Mouse (Mus musculus) cerebellum, adult (tissue): ENCODE measurements at regions not wholly inside any gene's neighbourhood (a gene's known extent, or its start where the extent isn't known, plus 50 kb on each side); places are given as distances from the start of the nearest gene placed in this dataset.

Experiments used
- ATAC-seq: cut with Nextera tagmentation; 2 replicates; pipeline ENCODE4 v1.9.2; 2017; ENCODE audit warnings: mild to moderate bottlenecking, moderate library complexity, mixed read lengths; ENCODE audit not compliant: insufficient number of reproducible peaks, low FRiP score, low TSS enrichment

DNA sequence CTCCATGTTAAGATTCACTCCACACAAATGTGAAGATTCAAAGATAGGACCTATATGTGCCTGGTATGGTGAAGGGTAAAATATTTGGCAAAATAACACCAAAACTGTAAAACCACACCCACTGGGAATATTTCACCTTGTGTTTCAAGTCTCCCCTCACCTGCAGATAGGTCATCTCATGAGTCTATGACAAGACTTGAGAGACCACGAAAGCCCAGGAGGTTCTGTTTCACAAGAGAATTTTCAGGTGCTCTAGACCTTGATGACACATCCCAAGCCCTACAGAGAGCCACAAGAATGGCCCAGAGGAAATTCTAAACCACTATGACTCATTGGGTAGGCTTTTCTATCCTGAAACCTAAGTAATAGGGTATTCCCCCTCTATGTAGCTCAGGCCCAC is 1322.4 kb upstream of the A1bg start:
- ATAC-seq: no peak

DNA sequence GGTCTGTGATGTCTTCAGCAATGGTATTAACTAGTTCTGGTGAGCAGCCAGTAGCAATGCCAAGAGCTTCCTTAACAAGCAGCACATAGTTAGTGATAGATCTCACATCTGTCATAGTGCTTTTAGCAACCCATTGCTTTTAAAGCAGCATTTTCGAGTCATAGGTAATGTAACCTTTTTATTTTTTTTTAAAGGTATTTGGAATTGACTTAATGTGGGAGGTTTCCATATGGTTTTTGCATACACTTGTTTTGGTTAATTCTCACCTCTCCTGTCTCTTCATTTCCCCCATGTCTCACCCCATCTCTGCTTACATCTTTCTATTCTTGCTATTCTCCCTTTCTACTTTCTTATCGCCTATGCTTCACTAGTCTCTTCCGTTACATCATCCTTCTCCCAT is 1322.0 kb upstream of the A1bg start:
- ATAC-seq: no peak

DNA sequence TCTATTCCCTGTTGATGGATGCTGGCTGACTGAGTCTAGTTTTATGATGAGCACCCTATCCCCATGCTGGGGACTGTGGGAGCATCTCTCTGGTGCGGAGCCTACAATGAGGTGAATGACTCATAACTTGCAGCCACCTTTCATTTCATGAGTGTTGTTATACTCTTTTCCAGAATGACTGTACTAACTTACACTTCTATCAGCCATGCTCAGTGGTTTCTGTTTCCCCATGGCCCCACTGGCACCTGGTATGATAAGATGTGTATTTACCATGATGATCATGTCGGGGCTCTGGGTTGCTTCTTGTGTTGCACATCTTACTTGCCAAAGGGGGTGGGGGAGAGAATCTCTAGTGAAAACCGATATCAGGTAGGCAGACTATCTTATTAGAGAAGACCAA is 1317.2 kb upstream of the A1bg start:
- ATAC-seq: no peak

DNA sequence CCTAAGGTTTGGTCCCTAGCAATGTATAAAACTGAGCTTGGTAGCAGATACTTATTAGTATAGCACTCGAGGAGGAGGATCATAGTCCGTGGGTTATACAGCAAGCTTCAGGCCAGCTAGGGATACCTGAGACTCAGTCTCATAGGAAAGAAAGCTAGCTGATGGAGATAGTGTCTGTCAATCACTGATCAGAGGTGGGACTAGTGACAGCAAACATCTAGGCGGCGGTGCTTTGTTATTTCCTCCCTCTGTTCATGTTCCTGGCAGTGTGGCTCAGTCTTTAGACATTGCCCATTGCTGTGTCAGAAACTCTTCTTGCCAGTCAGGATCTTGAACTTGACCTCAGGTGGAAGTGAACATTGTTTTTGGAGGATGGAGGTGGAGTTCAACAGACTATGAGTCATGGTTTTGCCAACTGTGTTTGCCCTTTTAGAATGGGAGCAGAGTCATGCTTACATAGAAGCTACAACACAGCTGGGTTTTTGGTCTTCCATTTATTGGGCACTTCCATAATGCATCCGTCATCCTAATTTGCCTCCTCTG is 1315.8 kb upstream of the A1bg start:
- ATAC-seq: no peak

DNA sequence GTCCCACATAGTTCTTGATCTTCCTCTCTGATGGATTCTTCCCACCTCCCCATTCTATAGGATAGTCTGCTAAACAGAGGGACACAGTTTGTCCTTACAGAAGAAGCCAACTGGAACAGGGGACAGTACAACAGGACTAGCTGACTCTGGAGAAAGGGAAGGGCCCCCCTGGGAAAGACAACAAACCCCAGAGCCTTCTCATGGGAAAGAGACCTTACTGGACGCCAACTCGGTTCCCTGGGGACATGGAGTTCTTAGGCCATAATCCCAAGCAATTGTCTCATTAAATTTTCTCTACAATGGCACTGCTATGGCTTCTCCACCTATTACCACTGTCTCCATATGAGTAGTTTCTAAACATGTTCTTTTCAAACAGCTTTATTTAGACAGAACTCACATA is 1313.2 kb upstream of the A1bg start:
- no peak for ATAC-seq

DNA sequence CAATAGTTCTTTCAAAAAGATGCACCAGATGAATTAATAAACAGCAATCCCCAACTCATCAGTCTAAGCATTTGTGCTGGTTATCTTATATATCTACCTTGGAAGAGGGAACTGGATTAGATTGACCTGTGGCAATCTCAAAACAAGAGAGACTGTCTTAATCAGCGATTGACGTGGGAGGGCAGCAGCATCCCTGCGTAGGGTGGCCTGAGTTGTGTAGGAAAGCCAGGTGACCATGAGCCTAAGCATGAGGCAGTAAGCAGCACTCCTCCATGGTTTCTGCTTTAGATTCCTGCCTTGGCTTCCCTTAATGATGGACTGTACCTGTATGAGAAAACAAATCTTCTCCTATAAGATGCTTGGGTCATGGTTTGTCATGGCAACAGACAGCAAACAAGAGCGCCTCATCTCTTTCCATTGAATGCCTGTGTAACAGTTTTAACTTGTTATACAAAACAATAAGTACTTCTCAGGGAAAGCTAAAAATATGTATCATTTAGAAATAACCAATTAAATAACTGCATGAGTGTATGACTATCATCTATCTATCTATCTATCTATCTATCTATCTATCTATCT is 1311.5 kb upstream of the A1bg start:
- ATAC-seq: no peak

DNA sequence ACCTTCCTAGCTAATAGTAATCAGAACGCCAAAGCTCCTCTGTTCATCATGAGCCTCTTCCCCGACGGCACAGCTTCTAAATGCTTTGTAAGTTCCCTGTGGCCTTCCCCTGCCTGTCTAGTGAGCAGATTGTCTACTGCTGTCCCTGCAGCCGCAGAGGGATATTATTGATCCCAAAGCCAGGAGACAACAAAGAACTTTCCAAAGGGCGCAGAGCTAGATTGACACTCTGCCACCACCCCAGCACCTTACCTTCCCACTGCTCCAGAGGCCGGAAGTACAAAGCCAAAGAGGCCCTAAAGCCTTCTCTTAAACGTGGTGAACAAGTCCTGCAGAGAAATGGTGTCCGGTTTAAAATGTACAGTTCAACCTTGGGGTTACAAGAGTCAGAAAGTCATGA is 1310.3 kb upstream of the A1bg start:
- no peak for ATAC-seq

DNA sequence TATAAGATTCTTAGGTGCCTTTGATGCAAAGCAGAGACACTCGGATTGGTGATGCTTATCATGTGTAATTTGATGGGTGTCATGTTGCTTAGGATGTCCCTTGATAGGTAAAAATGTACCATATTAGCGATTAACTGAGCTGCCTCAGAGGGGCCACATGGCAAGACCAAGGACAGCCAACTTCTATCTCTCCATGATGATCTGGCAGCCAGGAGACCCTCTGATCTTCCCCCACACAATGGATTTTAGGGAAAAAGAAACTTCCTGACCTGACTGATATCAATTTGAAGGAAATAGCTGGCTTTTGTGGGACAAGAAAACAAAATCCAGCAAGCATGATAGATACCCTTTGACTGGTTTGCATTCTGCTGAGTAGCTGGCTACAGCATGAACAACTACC is 1308.9 kb upstream of the A1bg start:
- no peak for ATAC-seq

DNA sequence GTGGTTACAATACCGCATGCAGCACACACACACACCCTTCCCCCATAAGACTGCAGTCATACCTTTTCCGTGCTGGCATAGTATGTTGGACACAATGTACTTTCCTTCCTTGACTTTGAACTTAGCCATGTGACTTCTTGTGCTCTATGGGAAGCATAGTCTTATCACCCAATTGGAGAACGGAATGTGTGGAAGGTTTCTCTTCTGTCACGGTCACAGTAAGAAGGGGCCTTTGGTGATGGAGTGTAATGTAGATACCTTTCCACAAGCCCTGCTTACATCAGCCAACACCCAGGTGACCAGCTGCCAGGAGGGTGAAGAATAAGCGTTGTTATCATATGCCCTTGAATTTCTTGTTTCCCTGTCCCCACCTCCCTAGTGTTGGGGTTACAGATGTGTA is 1308.0 kb upstream of the A1bg start:
- ATAC-seq: no peak

DNA sequence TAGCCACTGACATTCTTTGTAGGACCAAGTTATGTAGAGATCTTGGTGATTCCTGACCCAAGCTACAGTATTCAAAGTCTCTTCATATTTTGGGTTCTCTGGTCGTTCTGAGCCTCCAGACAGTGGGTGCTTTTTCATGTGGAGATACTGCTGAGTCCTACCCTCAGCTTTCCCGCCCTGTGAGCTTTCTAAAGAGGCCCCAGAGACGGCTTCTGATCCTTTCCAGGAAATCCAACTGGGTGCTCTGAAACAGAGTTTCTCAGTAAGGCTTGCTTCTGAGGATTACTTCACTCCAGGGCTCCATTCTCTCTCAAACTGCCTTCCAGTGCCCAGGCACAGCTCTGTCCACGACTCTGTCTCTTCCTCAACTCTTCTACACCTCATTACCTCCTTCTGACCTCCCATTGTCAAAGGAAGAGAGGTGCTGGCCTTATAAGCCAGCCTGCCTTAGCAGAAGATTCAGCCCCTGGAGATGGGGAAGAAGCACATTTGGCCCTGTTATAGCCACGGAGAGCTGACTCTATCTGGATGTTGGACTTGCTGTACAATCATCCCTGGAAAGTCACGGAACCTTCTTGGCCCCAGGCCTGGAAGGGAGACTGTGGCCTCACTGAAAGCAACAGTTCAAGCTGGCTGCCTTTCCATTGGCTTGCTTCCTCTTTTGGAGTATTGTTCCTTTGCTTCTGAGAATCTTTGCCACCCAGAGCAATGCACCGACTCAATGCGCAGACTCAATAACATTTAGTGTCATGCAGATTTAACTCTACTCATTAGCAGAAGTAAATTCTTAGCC is 1306.9 kb upstream of the A1bg start:
- ATAC-seq: no peak

DNA sequence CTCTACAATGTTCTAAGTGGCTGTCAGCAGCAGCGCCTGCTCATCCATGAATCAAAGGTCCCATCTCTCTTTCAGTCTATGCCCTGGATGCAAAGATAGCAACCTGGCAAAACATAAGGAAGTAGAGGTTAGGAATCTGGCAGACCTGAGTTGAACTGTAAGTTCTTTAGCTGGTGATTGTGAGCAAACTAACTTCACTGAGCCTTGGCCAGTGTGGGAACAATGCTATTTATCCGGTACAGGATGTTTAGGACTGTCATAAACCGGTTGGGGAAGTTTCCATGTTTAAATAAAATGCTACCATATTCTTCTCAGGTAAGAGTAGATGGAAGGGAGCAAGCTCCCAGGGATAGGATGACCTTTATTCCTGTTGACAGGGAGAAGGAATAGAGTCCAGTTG is 1306.2 kb upstream of the A1bg start:
- ATAC-seq: no peak

DNA sequence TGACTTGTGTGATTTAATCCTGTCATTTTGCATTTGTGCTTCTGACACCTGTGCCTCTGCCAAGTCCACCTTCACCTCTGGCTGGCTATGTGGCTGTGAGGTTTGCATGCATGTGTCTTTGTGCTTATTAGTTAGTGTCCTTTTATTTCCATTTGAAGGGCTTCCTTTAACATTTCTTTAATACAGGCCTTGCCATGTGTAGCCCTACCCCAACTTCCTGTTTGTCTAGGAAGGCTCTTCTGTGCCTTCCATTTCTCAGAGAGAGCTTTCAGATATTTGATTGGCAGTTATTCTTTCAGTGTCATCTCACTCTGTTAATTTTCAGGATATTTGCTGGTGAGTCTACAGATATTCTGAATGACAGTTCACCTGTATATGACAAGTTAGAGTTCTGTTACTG is 1302.0 kb upstream of the A1bg start:
- no peak for ATAC-seq

DNA sequence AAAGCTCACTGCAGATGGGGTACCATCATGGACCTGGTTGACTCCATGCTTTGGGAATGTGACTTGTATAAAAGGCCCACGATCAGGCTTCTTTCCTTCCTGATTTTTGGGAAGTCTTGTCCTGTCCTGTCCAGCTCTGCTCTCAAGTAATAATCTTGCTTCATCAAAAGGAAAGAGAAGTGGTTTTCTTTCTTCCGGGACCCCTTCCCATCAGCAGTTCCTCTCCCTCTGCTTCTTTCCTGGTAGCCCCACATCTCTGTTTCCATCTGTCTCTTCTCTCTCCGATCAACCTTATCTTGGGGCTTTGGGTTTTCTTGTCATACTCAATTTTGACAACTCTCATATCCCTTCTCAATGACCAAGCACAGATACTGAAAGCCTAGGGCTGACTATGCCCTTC is 1301.4 kb upstream of the A1bg start:
- no peak for ATAC-seq

DNA sequence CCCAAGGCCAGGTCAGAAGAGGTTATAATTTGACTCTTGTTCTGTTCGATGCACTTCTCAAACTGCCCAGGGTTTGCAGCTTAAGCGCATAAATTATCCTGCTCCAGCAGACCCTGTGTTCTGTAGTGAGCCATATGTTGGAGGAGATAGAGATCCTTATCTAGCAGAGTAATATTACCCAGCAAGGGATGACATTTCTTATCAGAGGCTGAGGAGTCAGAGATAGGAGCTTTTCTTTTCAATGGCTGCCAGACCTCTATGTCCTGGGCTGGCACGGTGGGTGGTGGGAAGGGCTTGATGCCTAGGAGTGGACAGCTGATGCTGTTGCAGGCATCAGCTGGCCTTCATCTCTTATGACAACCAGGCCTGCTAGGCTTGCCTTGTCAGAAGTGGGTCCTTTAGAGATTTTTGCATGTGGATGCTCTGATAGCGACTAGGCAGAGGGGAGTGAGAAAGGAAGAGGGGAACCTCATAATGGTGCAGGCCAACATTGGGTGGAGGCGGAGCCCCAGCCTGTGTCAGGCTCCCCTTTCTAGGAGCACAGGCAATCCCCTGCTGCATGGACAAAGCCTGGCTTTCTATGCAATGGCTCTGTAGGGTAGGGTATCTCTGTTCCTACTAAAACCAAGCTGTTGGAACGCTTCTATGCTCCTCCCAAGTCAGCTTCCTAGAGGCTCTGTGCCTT is 1300.5 kb upstream of the A1bg start:
- ATAC-seq: no peak

DNA sequence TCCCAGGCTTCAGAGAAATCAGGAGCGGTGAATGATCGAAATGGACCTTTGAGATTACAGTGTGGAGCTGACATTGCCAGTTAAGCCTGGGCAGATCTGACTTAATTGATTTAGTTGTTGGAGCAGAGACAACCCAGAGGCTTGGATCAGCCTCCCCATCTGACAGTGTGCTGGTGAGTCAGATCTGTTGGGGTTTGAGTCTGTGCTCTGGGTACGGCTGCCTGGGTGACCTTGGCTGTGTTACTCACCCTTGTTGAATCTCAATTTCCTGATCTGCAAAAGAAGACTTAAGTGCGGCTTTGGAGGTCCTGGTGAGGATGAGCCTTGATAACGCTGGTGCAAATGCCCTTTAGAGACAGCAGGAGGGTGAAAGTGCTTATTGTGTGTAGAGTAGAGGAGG is 1299.9 kb upstream of the A1bg start:
- no peak for ATAC-seq

DNA sequence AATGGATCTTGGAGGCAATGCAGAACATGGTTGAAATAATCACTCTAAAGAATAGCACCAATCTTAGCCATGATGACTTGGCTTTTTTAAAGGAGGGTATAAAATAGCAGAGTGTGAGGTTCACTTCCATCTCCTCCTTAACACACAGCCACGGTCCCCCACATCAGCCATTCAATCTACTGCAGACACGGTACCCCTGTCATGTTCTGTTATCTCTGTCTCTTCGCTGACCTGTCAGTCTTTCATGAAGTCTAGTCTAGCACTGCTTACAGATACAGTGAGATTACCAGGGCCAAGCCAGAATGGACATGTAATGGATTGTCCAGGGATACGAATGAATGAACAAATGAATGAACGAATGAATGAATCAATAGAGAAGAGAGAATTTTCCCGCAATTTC is 1299.4 kb upstream of the A1bg start:
- ATAC-seq: no peak

DNA sequence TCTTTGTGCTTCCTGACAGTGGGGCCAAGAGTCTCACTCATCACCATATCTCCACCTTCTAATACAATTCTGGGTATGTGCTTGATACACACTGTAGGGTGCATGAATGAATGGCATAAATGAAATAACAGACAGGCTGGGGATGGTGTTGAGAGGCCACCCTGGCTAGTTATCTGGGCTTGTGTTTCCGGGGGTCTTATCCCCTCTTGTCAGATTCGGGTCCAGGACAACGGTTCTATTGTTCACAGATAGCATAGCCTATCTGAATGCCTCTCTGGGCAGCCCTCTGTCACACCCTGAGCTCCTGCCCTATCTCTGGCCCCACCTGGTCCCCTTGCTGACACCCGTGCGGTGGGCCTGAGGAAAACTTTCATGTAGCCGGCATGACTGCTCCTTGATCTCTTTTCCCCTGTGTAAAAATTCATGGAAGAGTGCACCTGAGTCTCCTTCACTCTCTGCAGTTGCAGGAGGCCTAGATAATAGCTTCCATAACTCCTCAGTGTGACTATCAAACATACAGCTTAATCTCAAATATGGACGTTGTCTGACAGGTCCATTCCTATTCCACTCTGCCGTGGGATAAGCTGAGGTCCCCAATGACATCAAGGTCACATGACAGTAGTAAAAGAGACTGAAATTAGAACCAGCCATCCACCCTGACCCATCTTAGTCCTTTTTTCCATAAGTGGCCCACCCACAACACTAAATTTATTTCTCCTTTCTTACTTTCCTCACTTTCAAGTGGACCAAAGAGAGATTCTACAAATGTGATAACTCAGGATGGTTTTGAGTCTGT is 1298.4 kb upstream of the A1bg start:
- no peak for ATAC-seq

DNA sequence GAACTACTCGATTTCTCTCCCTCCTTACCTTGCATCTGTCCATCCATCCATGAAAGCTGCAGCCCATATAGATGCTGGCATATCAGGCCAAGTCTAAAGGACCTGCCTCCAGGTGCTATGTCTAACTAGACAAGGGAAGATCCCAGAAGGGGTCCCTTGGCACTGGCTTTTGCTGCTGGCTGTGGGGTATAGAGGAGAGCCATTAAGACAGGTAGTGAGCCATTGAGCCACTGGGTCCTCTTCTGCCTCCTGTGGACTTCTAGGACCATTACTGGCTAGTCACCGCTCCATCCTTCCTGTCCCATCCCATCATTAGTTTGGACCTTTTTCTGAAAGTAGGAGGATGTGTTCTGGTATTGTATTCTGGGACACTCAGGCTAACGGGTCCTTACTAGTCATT is 1297.8 kb upstream of the A1bg start:
- ATAC-seq: no peak

DNA sequence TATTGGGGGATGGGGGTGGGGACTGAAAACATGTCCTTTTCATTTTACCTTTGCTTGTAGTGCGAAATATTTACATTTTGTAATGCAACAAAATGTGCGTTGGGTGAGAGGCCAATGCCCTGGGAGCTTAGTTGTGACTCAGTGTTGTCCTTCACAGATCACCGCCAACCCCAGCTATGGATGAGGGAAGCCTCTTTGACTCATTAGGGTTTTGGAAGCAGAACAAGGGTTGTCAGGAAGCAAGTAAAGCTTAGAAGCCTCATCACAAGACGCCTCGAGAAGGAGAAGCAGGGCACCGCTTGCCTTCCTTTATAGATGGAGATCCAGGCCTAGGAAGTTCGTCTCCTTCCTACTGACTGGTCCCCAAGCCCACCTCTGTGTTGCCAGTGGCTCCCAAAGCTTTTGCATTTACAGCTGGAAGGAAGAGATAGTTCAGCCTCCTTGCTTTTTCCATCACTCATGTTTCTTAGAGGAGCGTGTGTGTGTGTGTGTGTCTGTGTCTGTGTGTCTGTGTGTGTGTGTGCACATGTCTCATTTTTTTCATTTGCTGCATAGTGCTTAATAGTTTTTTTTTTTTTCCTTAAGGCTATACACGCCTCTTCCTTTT is 1297.2 kb upstream of the A1bg start:
- no peak for ATAC-seq

DNA sequence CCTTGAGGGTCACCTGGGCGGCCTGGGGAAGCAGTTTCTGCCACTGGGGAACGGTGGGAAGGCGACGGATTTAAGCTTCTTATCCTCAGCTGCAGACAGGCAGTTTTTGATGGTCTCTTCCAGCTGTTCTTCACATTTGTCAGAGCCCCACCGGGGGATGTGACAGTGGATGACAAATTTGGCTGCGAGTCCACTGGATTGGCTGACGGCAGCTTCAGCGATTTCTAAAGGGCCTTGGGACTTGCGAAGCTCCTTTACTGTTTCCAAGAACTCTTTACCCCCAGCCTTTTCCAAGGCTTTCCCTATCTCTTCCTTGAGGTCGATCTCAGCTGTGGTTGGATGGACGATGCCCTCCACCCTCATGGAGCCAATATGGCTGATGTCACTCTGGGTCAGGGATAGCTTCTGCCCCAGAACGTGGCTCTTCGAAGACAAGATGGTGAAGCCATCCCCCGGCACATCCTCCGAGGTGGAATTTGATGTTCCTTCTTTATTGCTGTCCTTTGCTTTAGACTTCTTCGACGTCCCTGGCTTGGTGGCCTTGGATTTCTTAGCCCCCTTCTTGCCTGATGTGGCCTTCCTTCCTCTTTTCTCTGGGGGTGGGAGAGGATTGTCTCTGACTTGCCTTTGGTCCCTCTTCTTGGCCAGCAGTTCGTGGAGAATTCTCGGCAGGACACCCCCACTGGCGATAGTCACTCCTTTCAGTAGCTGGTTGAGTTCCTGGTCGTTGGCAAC is 1295.7 kb upstream of the A1bg start:
- no peak for ATAC-seq
